Mouse (Mus musculus) testis, adult 2 months (tissue): ENCODE data around the gene Slc6a18. TPM values are rescaled to one million over a fixed set of nuclear protein-coding genes. Genes with fewer than 3 reads are reported as not detected.
A peak's percentile ranks its signal among the peaks of the same experiment; 100 is the strongest.

ENCODE experiments used
- H3K27ac ChIP-seq: fragments of 200-500 bp; 2 replicates; pipeline ENCODE4 v1.5.1; 2012; ENCODE audit warnings: low read depth, low read length; ENCODE audit not compliant: control insufficient read depth, insufficient read depth
- H3K27me3 ChIP-seq: fragments of 200-500 bp; 2 replicates; pipeline ENCODE4 v1.6.1; 2012; ENCODE audit warnings: mild to moderate bottlenecking, low read length, moderate library complexity; ENCODE audit not compliant: control insufficient read depth, insufficient read depth
- H3K36me3 ChIP-seq: fragments of 200-500 bp; 2 replicates; pipeline ENCODE4 v1.6.1; 2012; ENCODE audit warnings: mild to moderate bottlenecking, low read length; ENCODE audit not compliant: control insufficient read depth, insufficient read depth
- H3K4me1 ChIP-seq: fragments of 200-500 bp; 2 replicates; pipeline ENCODE4 v1.6.1; 2012; ENCODE audit warnings: low read length; ENCODE audit not compliant: control insufficient read depth, insufficient read depth
- H3K4me3 ChIP-seq: fragments of 200-500 bp; 2 replicates; pipeline ENCODE4 v1.5.1; 2012; ENCODE audit warnings: low read depth, mild to moderate bottlenecking, low read length, moderate library complexity, mixed read lengths; ENCODE audit not compliant: control insufficient read depth
- CTCF ChIP-seq: fragments of 200-500 bp; IDR thresholded peaks from 2 replicates; pipeline ENCODE4 v1.5.1; 2012; ENCODE audit warnings: low read depth, mild to moderate bottlenecking, inconsistent platforms, low read length, moderate library complexity; ENCODE audit not compliant: control insufficient read depth, insufficient read depth, insufficient replicate concordance
- POLR2A ChIP-seq: fragments of 200-500 bp; IDR thresholded peaks from 2 replicates; pipeline ENCODE4 v1.6.1; 2012; ENCODE audit warnings: low read depth, mild to moderate bottlenecking, inconsistent platforms, low read length, moderate library complexity; ENCODE audit not compliant: control insufficient read depth
- polyA plus RNA-seq: library from polyadenylated mRNA; depleted of rRNA; stranded (reverse); fragments of >200 nt; gene quantifications from 2 replicates; pipeline ENCODE4 v1.2.3, GENCODE M21; 2012

Slc6a18 gene
- polyA plus RNA-seq, 1 experiment = 0.52 TPM

- no peaks in the 10 kb centered on the region for H3K36me3 ChIP-seq
- no peak for TF ChIP-seq POLR2A
- TF ChIP-seq CTCF = no peak
- H3K4me3 ChIP-seq = no peak overlapping the region
- no peaks in the 10 kb centered on the region for H3K4me1 ChIP-seq
- H3K27ac ChIP-seq = no peak overlapping the region
- no peaks in the 10 kb centered on the region for H3K27me3 ChIP-seq
Measured at GRCm38 (mm10) chr13:73699714-73700113, 21.9 kb upstream of the Slc6a18 start.

GRCm38 (mm10) chr13:73696529-73696928 lies 18.7 kb upstream of the Slc6a18 start:
- Histone ChIP-seq H3K4me1 (no peaks in the 10 kb centered on the region), H3K36me3 (no peaks in the 10 kb centered on the region), H3K27me3 (no peaks in the 10 kb centered on the region), H3K4me3 (no peak overlapping the region), H3K27ac (no peak overlapping the region)
- no peak for TF ChIP-seq POLR2A
- TF ChIP-seq CTCF = no peak

- H3K36me3 ChIP-seq = no peaks in the 10 kb centered on the region
- H3K4me3 ChIP-seq = no peak overlapping the region
- H3K27ac ChIP-seq = no peak overlapping the region
- no peaks in the 10 kb centered on the region for H3K4me1 ChIP-seq
- H3K27me3 ChIP-seq = no peaks in the 10 kb centered on the region
- TF ChIP-seq CTCF (no peak), POLR2A (no peak)
Measured at GRCm38 (mm10) chr13:73694972-73695371, 17.1 kb upstream of the Slc6a18 start.

- Histone ChIP-seq H3K27ac (no peak overlapping the region), H3K4me1 (no peaks in the 10 kb centered on the region), H3K4me3 (no peak overlapping the region), H3K27me3 (no peaks in the 10 kb centered on the region), H3K36me3 (no peaks in the 10 kb centered on the region)
- no peak for TF ChIP-seq POLR2A
- TF ChIP-seq CTCF = no peak
Measured at GRCm38 (mm10) chr13:73693333-73693732, 15.5 kb upstream of the Slc6a18 start.

DNA sequence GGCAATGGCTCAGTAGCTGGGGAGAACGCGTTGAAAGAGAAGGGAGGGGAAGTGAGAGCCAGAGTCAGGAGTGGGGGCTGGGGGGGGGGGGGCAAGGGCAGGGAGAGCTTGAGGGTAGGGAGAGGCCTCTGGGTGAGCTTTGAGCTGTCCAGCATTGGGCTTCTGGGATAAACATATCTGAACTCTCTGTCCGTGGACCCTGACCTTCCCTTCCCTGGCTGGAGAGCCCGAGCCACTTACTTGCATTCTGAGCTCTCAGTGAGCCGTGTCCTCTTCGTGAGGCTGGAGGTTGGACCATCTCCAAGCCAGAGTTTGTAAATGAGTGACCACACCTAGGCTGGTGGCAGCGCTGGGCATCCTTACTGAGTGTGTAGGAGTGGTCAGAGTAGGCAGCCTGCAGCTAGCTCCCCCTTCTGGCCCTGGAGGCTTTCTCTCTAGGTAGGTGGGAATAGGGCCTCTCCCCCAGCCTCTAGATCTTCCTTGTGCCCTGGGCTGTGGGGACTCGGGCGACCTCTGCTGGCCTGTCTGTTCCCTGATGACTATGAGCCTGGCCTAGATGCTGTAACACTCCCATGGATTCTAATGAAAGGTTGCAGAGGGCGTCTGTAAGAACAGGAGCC lies 14.5 kb upstream of the Slc6a18 start:
- Histone ChIP-seq H3K27ac (no peak overlapping the region), H3K36me3 (no peaks in the 10 kb centered on the region), H3K27me3 (no peaks in the 10 kb centered on the region), H3K4me3 (no peak overlapping the region), H3K4me1 (no peaks in the 10 kb centered on the region)
- TF ChIP-seq POLR2A = no peak
- TF ChIP-seq CTCF = peak; percentile 29; the same call in 1 of the 2 replicates

DNA sequence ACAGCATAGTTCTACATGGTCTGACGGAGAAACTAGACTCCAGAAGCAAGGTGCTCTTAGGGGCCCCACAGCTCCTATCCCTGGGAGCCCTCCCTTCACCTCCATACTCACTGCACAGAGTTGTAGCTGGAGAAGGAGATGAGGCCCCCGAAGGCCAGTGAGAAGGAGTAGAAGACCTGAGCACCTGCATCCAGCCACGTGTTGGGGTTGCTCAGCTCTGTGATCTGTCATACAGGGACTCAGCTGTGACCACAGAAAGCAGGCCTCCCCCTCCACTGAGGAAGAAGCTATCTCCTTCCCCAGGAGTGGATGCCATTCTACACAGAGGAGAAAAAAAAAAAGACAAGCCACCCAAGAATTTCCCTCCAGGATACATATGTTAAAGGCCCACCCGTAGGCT lies 11.1 kb upstream of the Slc6a18 start:
- Histone ChIP-seq H3K4me3 (no peak overlapping the region), H3K27ac (no peak overlapping the region), H3K4me1 (no peaks in the 10 kb centered on the region), H3K27me3 (no peaks in the 10 kb centered on the region), H3K36me3 (no peaks in the 10 kb centered on the region)
- TF ChIP-seq CTCF = no peak
- TF ChIP-seq POLR2A = no peak

DNA sequence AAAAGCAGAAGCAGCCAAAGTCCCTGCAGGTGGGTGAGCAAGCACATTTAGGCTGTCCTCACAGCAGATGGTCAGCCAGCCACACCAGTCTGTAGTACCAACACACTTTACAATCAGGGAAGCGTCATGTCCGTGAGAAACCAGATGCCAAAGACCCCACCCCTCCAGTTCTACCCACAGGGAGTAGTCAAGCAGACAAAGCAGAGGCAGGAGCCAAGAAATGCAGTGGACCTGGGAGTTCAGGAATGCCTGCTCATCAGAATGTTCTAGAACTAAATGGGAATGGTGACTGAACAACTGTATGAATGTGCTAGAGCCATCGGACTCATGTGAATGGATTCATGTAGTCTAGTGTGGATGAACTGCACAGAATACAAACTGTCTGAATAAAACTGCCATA lies 9.8 kb upstream of the Slc6a18 start:
- no peak overlapping the region for H3K4me3 ChIP-seq
- H3K27ac ChIP-seq = no peak overlapping the region
- no peaks in the 10 kb centered on the region for H3K36me3 ChIP-seq
- no peaks in the 10 kb centered on the region for H3K27me3 ChIP-seq
- TF ChIP-seq POLR2A (no peak), CTCF (no peak)
- no peaks in the 10 kb centered on the region for H3K4me1 ChIP-seq
